Mouse (Mus musculus) layer of hippocampus, postnatal 10 days (tissue): ENCODE data around the gene Gm28360. TPM values are rescaled to one million over a fixed set of nuclear protein-coding genes. Genes with fewer than 3 reads are reported as not detected.
"Not testable (repeated sequence)": the region's sequence is repeated elsewhere in the genome, so short reads cannot be mapped to it uniquely, and the experiment has no call there.

Source experiments
- DNase-seq, 2 experiments: peaks; one replicate each; pipeline ENCODE4 v3.0.0; 2021; ENCODE audit warnings: low spot score in 2 of 2
- long read RNA-seq: library from polyadenylated mRNA; stranded (forward); transcript quantifications from one replicate; pipeline ENCODE4 v2.0.0, GENCODE M21; 2023
- total RNA-seq, 2 experiments: library from RNA; stranded (reverse); gene quantifications; 2 replicates each; pipeline ENCODE4 v1.2.3; 2021

Gene Gm28360
- total RNA-seq: not detected
- long read RNA-seq: 0 reads

GRCm38 (mm10) chr1:117829781-117830180 is at the start of gene Gm28360:
TSS of gene Gm28360 (plus strand) at chr1:117830081.
- not testable (repeated sequence) for DNase-seq

- not testable (repeated sequence) for DNase-seq
These were observed 49.0 kb upstream of the Gm28360 start, which contains the start of gene B020011L13Rik for GRCm38 (mm10) chr1:117780833-117781232. TSS of gene B020011L13Rik (plus strand) at chr1:117781133.

- DNase-seq: not testable (repeated sequence)
These were observed 13.6 kb upstream of the Gm28360 start for GRCm38 (mm10) chr1:117816271-117816670.

GRCm38 (mm10) chr1:117851718-117852117 is 21.8 kb downstream of the Gm28360 start:
- not testable (repeated sequence) for DNase-seq

Other genes with a start within 250 kb of the Gm28360 start
- not detected for gene Gm28363, start 132.9 kb upstream of the Gm28360 start, total RNA-seq
- gene B020011L13Rik, start 48.9 kb upstream of the Gm28360 start, total RNA-seq: not detected
- not detected for gene Gm28168, start 97.9 kb downstream of the Gm28360 start, total RNA-seq
- not detected for gene Gm7145, start 135.9 kb downstream of the Gm28360 start, total RNA-seq